Mouse (Mus musculus): ENCODE measurements at regions not wholly inside any gene's neighbourhood (a gene's known extent, or its start where the extent isn't known, plus 50 kb on each side); places are given as distances from the start of the nearest gene placed in this dataset.

DNA sequence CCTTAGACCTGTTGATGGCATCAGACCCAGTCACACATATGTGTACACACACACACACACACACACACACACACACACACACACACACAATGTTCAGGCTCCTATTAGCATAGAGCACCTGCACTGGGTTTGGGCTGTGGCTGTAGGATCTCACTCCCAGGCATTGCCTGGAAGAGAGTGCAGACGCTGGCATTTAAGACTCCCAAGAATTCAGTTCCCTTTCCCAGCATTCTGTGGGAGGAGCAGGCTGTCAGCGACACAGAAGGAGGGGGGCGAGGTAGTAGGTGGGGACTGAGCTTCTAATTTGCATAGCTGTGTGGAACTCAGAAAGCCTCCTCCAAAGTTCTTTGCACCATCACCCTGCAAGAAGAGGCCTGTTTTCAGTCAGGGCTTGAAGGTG, 374.2 kb upstream of the Fam49b start:
- DNase-seq, result peak; percentile 63

DNA sequence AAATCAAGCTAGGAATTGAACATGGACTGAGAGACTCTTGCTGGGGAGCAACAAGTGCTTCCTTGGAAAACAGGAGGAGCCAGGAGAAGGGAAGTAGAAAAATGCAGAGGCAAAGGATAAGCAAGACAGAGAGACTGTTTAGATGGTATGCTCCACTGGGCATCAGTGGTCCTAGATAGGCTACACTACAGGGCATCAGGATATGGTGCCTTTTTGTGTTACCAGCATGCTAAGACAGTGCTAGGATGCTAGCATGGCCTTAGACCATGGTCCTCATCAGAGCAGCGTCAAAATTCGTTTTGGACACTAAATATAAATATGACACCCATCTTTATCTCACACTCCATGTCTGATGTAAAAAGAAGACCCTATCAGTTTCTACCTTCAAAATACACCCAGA, 374.6 kb upstream of the Fam49b start:
- no peak for DNase-seq

DNA sequence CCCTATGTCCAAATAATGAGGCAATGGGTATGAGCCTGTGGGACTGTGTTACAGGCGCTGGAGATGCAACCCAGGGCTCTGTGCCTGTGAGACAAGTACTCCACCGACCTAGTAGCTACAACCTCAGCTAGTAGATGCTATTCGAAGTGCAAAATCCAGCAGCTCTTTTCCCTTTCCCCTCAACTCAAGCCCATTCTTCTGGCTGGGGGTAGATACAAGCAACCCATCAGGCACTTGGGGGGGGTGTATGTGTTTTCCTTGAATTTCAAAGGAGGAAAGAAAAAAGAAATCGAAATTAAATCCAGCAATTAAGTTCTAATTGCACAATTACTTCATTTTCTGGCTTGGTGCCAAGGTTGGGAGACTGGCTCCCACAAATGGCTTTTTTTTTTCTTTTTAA, 372.4 kb upstream of the Gm21798 start:
- no peak for DNase-seq

DNA sequence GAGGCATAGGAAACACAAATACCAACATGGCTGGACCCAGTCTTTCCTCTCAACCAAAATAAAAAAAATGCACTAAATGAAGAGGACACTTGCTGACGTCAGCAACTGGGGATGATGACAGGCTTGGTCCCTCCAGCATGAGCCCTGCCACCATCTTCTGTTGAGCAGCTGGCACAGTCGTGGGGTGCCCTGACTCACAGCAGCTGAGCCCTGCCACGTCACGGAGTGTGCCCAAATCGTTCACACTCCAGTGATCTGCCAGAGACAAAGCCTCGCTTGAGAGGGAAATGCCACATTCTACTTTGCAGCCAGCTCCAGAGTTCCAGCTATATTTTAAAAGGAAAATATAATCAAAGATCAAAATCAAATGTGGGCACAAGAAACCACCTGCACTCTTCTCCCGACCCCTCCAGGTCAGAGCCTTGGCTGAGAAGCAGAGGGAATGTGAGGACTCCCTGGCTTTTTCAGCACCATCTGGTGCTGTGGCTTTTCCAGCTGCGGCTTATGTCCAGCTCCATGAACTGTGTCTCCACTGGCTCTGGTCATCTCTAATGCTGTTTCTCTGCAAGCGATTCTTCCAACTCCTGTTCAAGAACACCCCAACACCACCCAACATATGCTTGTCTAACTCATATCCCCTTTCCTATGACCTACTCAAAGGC, 371.0 kb upstream of the Gm21798 start:
- no peak for DNase-seq

DNA sequence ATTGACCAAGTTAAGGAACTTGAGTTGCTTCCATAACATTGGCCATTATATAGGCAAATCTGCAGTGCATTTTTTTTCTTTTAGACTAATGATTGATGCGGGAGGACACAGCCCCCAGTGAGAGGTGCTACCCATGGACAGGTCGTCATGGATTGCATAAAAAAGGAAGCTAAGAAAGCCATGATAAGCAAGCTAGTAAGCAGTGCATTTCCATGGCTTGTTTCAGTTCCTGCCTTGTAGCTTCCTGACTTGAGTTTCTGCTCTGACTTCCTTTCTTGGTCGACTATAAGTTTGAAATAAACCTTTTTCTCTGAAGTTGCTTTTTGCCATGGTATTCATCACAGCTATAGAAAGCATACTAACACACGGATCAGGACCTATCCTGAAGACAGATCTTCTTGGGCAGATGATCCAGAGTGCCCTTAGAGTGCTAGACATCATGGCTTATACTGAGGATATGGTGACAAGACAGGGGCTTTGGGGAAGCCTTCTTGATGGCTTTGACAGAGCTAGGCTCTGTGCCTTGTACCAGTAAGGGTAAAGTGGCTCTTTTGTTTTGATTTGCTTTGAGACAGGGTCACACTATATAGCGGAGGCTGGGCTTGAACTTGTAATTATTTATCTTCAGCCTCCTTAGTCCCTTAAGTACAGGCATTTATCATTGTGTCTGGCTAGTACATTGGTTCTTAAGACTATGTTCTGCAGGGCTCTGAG, 370.1 kb upstream of the Gm21798 start:
- no peak for DNase-seq

DNA sequence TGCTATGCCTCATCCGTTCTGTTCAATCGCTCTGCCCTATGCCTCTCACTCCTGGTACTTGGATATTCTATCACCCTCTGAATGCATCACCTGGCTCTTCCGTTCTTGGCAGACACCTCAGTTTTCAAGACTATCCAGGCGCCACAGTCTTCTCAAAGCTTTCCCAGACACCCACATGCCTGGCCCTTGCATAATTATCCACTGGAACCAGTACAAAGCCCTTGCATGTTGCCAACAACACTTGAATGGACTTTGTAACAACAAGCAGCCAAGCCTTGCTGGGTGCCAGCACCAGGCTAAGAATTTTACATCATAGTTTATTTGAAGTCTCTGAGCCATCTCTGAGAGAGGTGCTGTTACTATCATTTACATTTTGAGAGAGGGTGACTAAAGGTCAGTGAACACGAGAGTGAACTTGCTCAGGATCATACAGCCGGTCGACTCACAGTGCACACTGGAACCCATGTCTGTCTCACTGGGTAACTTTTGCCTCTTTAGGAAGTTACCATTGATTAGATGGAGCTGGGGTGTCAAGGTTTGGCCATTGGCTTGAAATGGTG, 368.8 kb upstream of the Gm21798 start:
- no peak for DNase-seq

DNA sequence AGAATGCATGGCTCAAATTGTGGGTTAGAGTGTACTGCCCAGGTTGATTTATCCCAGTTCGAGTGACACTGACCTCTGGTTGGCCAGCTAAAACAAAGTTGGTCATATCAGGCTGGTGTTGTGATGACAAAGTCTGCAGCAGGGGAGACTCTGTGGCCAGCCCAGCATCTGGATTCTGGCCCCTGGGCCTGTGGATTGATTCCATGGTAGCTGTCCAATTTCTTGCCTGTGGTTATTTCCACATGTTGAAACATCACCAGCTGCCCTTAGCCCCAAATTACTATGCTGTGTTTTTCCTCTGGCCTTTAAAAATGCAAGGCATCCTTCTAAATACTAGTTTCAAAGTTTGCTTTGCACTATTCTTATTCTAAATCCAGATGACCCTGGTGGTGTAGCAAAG, 346.8 kb upstream of the Gm21798 start:
- no peak for DNase-seq

DNA sequence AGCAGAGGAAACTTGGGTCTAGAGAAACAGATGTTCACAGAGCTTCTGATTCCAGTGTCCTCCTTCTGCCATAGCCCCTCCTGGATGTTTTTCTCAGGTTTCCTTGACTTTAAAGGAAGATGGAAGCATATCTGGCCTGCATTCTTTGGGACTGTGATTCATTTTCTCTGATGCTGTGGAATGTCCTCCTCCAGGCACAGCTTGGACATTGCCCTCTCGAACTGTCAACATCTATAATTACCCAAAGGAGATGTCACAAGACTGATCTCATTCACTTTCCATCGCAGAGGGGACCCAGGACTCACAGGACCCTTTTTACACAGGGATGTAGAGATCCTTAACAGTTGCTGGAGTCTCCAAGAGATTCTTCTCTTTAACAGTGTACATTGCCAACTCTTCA, 345.9 kb upstream of the Gm21798 start:
- DNase-seq, result no peak

DNA sequence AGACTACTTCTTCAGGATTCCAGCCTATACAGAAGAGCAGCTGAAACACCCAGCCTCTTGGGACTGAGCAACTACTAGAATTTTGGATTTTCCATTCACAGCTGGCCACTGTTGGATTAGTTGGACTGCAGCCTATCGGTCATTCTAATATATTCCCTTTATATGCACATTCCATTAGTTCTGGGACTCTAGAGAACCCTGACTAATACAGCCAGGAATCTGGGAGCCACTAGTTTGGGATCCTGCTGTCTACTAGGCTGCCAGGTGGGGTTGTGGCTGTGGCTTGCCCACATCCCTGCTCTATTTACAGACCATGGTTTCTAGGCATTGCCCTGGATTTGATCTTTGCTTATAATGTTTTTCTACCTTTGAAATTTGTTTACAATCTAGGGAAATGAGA, 343.3 kb upstream of the Gm21798 start:
- DNase-seq, result no peak

DNA sequence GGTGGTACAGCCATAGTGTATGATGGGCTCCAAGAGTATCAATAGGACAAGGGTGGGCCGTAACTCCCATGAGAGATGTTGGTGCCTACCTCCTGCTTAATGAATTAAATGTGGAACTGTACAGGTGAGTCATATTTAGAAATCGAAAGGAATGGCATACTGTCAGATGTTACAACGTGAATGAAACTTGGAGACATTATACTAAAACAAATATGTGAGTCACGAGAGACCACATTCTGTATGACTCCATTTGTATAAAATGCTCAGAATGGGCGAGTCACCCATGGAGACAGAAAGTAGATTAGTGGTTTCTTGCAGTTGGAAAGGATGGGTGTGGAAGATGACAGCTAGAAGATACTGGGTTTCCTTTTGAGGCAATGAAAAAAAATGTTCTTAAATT, 340.4 kb upstream of the Gm21798 start:
- no peak for DNase-seq

DNA sequence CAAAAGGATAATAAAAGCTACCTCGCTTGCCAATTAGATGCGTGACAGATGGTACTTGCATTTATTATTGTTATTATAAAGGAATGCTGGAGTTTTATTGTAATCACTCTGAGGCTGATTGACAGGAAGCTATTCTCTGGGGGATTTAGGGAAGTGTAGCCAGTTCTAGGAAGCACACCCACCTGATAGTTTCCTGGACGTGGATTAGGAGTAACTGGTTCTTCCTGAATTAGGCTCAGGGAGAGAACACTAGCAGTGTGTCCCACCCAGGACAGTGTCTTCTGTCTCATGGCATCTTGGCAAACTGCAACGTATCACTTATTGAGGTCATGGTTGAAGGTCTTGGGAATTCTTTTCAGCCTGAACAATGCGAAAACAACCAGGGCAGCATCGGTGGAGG, 336.9 kb upstream of the Gm21798 start:
- DNase-seq, result no peak

DNA sequence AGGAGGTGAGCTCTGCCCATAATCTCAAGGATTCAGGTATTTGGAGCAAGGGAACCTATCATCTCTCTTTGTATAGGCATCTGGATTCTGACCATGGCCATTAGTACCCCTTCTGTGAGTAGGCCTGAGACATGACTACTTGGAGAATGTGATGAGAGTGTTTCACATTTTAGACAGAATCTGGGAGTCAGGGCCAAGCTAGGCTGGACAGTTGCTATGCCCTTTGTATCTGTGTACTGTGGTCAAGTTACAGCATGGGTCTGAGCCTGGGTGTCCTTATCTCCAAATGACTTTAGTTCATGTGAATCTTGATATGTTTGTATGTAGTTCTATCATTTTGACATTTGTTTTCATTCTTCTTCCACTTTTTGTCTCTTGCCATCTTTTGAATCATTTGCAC, 336.3 kb upstream of the Gm21798 start:
- no peak for DNase-seq

DNA sequence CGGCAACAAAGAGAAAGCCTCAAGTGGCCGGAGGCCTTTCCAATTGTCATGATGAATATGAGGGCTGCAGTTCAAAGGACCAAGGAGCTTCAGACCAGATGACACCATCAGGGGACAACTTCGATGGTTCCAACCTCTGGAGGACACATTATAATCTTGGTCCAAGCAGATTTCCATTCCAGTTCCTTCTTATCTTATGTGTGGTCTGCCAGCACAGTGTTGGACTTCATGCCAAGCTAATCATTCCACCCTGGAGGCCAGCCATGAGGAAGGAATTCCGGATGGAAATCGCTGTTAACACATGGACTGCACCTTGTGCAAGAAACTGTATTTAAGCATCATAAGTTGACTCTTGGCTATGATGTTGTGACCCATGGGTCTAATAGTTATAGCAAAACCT, 334.5 kb upstream of the Gm21798 start:
- no peak for DNase-seq

DNA sequence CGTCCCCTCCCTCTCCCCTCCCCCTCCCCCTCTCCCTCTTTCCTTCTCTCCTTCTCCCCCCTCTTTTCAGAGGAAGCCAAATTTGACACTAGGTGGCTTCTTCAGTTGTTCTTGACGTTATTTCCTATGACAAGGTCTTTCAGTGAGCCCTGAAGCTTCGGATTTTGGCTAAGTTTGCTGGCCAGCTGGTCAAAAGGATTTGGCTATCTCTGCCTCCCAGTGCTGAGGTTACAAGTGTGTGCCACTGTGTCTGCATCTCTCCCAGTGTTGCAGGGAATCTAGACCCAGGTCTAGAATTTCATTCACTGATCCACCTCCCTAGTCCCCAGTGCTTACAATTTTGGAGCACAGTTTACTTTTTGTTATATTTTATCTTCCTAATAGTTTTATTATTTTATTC, 329.7 kb upstream of the Gm21798 start:
- DNase-seq, result no peak

DNA sequence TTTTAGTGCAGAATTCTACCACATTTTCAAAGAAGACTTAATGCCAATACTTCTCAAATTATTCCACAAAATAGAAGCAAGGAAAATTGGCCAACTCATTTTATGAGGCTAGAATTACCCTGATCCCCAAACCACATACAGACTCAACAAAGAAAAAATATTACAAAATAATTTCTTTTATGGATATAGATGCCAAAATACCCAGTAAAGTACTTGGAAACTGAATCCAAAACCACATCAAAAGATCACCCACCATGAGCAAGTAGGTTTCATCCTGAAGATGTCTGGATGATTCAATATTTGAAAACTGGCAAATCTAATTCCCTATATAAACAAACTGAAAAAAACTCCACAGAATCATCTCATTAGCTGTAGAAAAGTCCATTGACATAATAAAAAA, 316.7 kb upstream of the Gm21798 start:
- no peak for DNase-seq

DNA sequence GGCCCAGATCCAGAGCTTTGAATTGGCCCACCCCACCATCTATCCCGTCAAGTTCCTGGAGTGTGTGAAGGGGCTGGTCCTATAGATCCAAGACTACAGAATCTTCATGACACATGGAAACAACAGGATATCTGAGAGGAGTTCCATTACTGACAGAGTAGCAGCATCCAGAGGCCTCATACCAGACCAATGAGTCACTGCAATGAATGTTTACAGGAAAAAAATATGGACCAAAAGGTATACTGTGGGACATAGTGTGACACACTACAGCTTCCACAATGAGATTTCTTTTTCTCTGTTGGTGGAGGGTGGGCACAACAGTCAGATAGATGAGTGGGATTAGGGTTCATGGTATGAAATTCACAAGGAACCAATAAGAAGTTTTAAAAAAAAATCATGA, 316.0 kb upstream of the Gm21798 start:
- no peak for DNase-seq

DNA sequence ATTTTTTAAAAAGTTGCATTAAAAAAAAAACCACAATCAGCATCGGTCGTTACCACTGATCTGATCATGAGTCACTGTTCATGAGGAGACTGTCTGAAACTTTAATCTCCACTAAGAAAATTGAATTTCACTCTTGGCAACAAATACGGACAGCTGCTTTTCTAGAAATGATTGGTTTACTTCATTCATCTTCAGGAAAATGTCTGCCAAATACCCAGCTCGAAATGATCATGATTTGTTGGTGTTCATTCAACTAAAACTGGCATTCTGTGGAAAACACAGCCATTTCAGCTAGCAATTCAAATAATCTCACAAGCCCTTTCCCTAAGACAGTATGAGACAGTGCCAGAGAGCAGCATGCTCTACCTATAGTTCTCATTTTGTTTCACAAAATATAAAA, 312.7 kb upstream of the Gm21798 start:
- no peak for DNase-seq

DNA sequence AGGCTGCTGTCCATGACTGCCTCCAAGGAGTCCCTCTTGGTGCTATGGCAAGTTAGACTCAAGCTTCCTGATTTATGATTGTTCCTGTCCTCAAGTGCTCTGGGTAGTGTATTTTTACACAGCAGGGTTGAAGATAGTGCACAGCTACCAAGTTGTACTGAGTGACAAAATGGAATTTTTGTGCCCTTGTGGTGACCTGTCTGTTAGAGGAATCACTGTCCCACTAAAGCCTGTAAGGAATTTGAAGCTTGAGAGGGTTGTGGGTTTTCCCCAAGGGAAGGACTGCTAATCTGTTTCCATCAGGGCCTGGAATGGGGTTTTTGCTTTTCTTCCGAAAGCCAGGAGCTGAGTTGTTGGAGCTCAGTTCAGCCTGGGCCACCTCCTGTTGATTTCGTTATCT, 306.8 kb upstream of the Gm21798 start:
- DNase-seq, result no peak

DNA sequence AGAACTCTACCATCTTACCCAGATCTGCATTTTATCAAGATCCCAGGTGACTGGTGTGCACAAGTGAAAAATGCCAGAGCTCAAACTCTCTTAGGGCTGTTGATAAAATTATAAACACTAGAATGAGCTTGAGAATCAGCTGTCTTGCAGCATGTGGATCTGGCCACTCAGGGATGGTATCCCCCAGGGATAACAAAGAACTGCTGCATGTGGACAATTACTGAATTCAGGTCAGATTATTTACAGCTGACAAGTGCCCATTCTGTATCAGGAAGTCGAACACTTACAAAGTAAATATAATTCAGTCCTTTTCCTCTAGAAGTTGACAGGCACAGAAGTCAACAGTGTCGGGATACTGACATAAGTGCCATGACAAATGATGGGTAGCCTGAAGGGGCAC, 306.3 kb upstream of the Gm21798 start:
- DNase-seq, result no peak

DNA sequence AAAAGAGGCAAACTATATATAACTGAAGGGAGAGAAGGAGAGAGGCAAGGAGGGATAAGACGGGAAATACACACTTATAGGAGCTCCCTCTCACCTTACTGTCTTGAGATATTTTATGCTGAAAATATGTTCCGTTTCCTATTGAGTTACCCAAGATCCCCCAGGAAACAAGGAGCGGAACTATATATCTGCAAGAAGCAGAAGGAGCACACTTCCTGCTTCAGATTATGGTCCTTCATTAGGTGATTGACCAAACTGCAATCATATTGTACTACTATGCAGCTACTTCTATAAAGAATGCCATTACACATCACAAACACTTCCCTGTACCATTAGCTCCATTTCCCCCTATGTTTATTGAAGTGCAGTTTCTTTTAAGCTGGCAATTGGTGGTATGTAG, 304.9 kb upstream of the Gm21798 start:
- no peak for DNase-seq

DNA sequence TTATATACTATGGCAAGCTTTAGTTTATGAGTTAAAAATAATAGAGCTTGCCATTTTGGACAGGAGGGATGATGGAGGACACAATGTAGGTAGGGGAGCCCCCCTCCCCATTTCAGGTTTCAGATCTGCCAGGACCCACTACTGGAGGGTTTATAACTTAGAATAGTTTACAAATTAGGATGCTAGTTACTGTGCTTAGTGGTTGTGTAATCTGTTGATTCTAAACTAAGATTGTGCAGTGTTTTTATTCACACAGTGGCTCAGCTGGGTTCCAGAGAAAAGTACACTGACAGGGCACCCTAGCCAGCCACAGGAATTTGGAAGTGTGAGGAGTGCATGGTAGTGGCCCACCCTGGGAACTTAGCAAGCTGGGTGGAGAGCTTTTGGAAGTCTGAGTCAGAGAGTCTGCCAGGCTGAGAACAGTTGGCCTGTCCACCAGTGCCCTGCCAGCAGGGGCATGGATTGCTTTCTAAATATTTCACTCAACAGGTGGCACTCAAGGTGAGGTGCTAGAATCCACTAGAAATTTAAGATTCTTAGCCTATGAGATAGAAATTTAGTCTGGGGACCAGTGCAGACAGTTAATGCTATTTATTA, 303.9 kb upstream of the Gm21798 start:
- DNase-seq, result no peak

DNA sequence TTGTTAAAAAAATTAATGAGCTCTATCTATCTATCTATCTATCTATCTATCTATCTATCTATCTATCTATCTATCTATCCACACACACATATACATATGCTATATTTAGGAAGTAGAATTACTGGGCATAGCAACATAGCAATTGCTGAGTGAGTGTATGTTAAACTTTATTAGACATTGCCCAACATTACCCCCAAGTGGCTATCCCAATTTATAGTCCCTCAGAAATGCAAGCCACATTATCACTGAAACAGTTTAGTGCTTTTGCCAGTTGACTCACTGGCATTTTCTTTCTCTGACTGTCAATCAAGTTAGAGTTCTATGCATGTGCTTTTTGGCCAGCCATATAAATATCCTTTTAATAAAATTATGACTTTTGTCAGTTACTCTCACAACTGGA, 302.3 kb upstream of the Gm21798 start:
- no peak for DNase-seq

DNA sequence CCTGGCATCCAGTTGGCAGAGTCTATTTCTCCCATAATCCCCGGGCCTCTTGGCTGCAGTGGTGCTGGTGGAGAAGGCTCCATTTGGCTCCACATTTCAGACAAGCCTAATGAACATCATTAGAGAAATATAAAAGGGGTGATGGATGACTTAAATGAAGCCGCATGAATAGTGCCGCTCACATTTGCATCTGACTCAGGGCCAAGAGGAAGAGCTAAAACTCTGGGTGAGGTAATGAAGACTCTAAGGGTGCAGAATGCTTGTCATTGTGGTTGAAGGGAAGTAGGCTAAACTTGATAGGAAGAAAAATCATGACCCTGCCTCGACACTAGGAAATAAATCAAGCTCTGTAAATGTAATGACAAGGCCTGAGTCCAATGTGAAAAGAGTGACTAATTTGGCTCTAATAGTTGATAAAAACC, 298.3 kb upstream of the Gm21798 start:
- DNase-seq, result no peak

DNA sequence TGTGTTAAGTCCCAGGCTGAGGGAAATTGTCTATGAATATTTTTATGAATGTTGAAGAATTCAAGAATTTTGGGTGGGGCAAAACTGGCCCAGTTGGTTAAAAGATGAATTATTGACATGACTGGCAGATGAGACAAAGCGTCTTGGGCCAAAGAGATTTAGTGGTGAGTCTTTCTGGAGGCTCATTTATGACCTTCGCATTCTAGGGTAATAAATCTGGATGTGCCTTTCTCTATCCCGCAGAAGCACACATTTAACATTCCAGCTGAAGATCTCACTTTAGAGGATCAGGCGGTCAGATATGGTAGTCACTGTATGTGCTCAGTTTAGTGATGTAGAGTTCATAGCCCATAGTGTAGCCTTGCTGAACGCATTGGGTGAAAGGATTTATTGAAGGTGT, 296.9 kb upstream of the Gm21798 start:
- DNase-seq, result no peak
